ENCODE assay signal across 8 mouse cellular contexts in the genomic region with DNA sequence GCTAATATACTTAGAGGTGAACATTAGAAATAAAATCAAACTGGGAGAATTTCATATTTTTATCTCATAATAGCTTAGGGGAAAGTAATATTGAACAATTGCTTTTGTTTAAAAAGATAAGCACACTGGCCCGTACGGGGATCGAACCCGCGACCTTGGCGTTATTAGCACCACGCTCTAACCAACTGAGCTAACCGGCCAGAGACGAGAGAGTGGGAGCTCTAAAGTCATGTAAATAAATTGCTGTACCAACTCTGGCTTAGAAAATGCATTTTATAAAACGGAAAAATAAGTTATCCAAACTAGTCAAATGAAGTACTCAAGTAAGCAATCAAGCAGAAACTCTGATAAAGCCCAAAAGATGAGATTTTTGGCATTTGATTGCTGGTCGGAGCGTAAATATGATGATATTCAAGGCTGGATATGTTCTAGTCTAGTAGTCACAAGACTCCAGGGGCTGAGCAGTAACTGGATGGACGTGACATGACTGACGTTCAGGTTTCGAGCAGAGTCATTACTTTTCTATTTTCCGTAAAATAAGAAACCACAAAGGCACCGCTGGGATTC. TPM values are rescaled to one million over a fixed set of nuclear protein-coding genes. Genes with fewer than 3 reads are reported as not detected.
A peak's percentile ranks its signal among the peaks of the same experiment; 100 is the strongest.
DNase-seq lines count a peak whose midpoint lies in the region; ATAC-seq and TF ChIP-seq lines count a peak whose summit lies in the region.

No protein-coding gene starts in this region.

- peak overlapping the region; percentile 44 for H3K4me2 ChIP-seq in embryonic facial prominence, embryonic 11.5 days (ENCODE audit: low read depth, low read length)
- peak overlapping the region; percentile 92 for H3K4me2 ChIP-seq in heart, embryonic 13.5 days
- peak overlapping the region; percentile 58 for H3K4me2 ChIP-seq in kidney, postnatal 0 days (ENCODE audit: low read length)
- peak overlapping the region; percentile 97 for H3K4me2 ChIP-seq in liver, embryonic 14.5 days (ENCODE audit: low read depth)
- H3K4me2 ChIP-seq in neural tube, embryonic 13.5 days: peak overlapping the region; percentile 91

- H3K4me1 ChIP-seq in embryonic facial prominence, embryonic 11.5 days (ENCODE audit: control insufficient read depth, insufficient read depth, low read length): no peaks in the 10 kb centered on the region
- H3K4me1 ChIP-seq in heart, embryonic 13.5 days: peaks cover 49% of the 10 kb centered on the region
- H3K4me1 ChIP-seq in kidney, postnatal 0 days (replicated peaks; ENCODE audit: insufficient read depth, low read length): peaks cover 34% of the 10 kb centered on the region
- peaks cover 9 to 39% of the 10 kb centered on the region in 2 experiments for H3K4me1 ChIP-seq in liver, embryonic 14.5 days (replicated peaks; ENCODE audit: control insufficient read depth in 2 of 2, insufficient read depth in 2 of 2, low read length in 1 of 2)
- peaks cover 52% of the 10 kb centered on the region for H3K4me1 ChIP-seq in neural tube, embryonic 13.5 days (replicated peaks)

- H3K36me3 ChIP-seq in embryonic facial prominence, embryonic 11.5 days (replicated peaks; ENCODE audit: control insufficient read depth, insufficient read depth, low read depth, low read length): no peaks in the 10 kb centered on the region
- H3K36me3 ChIP-seq in heart, embryonic 13.5 days: no peaks in the 10 kb centered on the region
- no peaks in the 10 kb centered on the region for H3K36me3 ChIP-seq in kidney, postnatal 0 days (ENCODE audit: insufficient read depth, low read length)
- H3K36me3 ChIP-seq in liver, embryonic 14.5 days (replicated peaks; ENCODE audit: control insufficient read depth, insufficient read depth, low read depth): no peaks in the 10 kb centered on the region
- H3K36me3 ChIP-seq in neural tube, embryonic 13.5 days: no peaks in the 10 kb centered on the region

- no peak overlapping the region for H3K27ac ChIP-seq in embryonic facial prominence, embryonic 11.5 days (replicated peaks; ENCODE audit: low read depth, low read length)
- peak overlapping the region; percentile 87 for H3K27ac ChIP-seq in heart, embryonic 13.5 days (replicated peaks)
- H3K27ac ChIP-seq in kidney, postnatal 0 days: peak overlapping the region; percentile 63; the same call in 1 of the 2 replicates
- peak overlapping the region; percentile 40 for H3K27ac ChIP-seq in liver, embryonic 14.5 days
- H3K27ac ChIP-seq in neural tube, embryonic 13.5 days (replicated peaks): peak overlapping the region; percentile 25; the same call in 1 of the 2 replicates

- H3K4me3 ChIP-seq in embryonic facial prominence, embryonic 11.5 days (ENCODE audit: low read depth, low read length): peak overlapping the region; percentile 69
- peak overlapping the region; percentile 90 for H3K4me3 ChIP-seq in heart, embryonic 13.5 days
- peak overlapping the region; percentile 33 for H3K4me3 ChIP-seq in kidney, postnatal 0 days (replicated peaks; ENCODE audit: low read depth, low read length)
- peak overlapping the region; percentile 61 to 65 for H3K4me3 ChIP-seq in liver, embryonic 14.5 days (ENCODE audit: insufficient read depth in 1 of 2, low read depth in 2 of 2, low read length in 2 of 2)
- H3K4me3 ChIP-seq in neural tube, embryonic 13.5 days: peak overlapping the region; percentile 81

- H3K9ac ChIP-seq in embryonic facial prominence, embryonic 11.5 days (replicated peaks; ENCODE audit: low read length): no peak overlapping the region
- H3K9ac ChIP-seq in heart, embryonic 13.5 days: peak overlapping the region; percentile 71; the same call in 1 of the 2 replicates
- H3K9ac ChIP-seq in kidney, postnatal 0 days (ENCODE audit: low read depth, low read length): no peak overlapping the region
- no peak overlapping the region for H3K9ac ChIP-seq in liver, embryonic 14.5 days (replicated peaks)
- H3K9ac ChIP-seq in neural tube, embryonic 13.5 days: 0 out of 2 replicates have a peak overlapping the region, but pooled peaks have one; percentile 47

- TF ChIP-seq EP300 in liver, embryonic 14.5 days (IDR thresholded peaks at IDR 0.05; ENCODE audit: low read depth): no peak

- H3K9me3 ChIP-seq in embryonic facial prominence, embryonic 11.5 days (replicated peaks; ENCODE audit: control insufficient read depth, low read length): no peaks in the 10 kb centered on the region
- H3K9me3 ChIP-seq in heart, embryonic 13.5 days: no peaks in the 10 kb centered on the region
- no peaks in the 10 kb centered on the region for H3K9me3 ChIP-seq in kidney, postnatal 0 days (replicated peaks; ENCODE audit: low read length)
- H3K9me3 ChIP-seq in liver, embryonic 14.5 days (ENCODE audit: control insufficient read depth, low read length): no peaks in the 10 kb centered on the region
- no peaks in the 10 kb centered on the region for H3K9me3 ChIP-seq in neural tube, embryonic 13.5 days

- ATAC-seq in embryonic facial prominence, embryonic 11.5 days (replicated peaks; ENCODE audit: insufficient number of reproducible peaks, low FRiP score, low TSS enrichment, low read depth): no peak
- ATAC-seq in heart, embryonic 13.5 days (ENCODE audit: extremely low read depth, insufficient number of reproducible peaks, low FRiP score, low TSS enrichment): no peak
- no peak for ATAC-seq in kidney, postnatal 0 days (replicated peaks; ENCODE audit: low FRiP score, low read depth)
- 0 out of 2 replicates have a peak, but pooled peaks have one; percentile 17 for ATAC-seq in liver, embryonic 14.5 days (ENCODE audit: insufficient read depth)
- no peak for ATAC-seq in neural tube, embryonic 13.5 days (ENCODE audit: low read depth)

- WGBS in embryonic facial prominence, embryonic 11.5 days: under 1% methylated on average over 17 of the region's 17 CpGs
- WGBS in heart, embryonic 13.5 days: 1% methylated on average over 17 of the region's 17 CpGs
- WGBS in kidney, postnatal 0 days: under 1% methylated on average over 17 of the region's 17 CpGs
- WGBS in liver, embryonic 14.5 days (ENCODE audit: insufficient replicate concordance): under 1% methylated on average over 17 of the region's 17 CpGs
- 2% methylated on average over 17 of the region's 17 CpGs for WGBS in neural tube, embryonic 13.5 days

- DNase-seq in 3T3-L1 (ENCODE audit: low read depth, low spot score): peak; percentile 81
- peak; percentile 83 to 87 for DNase-seq in adrenal gland, adult 18-20 months (ENCODE audit: low spot score in 2 of 2)
- peak; percentile 83 for DNase-seq in embryonic facial prominence, embryonic 11.5 days (ENCODE audit: low spot score)
- peak; percentile 77 for DNase-seq in kidney, postnatal 0 days (ENCODE audit: low spot score)
- peak in 2 of 3 experiments; percentile 62 to 67 for DNase-seq in liver, embryonic 14.5 days (ENCODE audit: low read depth in 3 of 3, low spot score in 3 of 3)
- DNase-seq in thymus, postnatal 10 days (ENCODE audit: low spot score in 2 of 2): peak; percentile 58 to 67

- no peaks in the 10 kb centered on the region for H3K27me3 ChIP-seq in embryonic facial prominence, embryonic 11.5 days (ENCODE audit: control insufficient read depth, insufficient read depth, low read length)
- H3K27me3 ChIP-seq in heart, embryonic 13.5 days (replicated peaks): no peaks in the 10 kb centered on the region
- H3K27me3 ChIP-seq in kidney, postnatal 0 days (ENCODE audit: insufficient read depth, low read length): no peaks in the 10 kb centered on the region
- H3K27me3 ChIP-seq in liver, embryonic 14.5 days (ENCODE audit: control insufficient read depth, insufficient read depth, low read length): no peaks in the 10 kb centered on the region
- H3K27me3 ChIP-seq in neural tube, embryonic 13.5 days: peaks cover 4% of the 10 kb centered on the region; the same call in 1 of the 2 replicates

- no peak for TF ChIP-seq CTCF in kidney, postnatal 0 days (IDR thresholded peaks at IDR 0.05; ENCODE audit: low read depth)
- TF ChIP-seq CTCF in liver, embryonic 14.5 days (IDR thresholded peaks at IDR 0.05; ENCODE audit: low read depth): no peak

RNA-seq across cellular contexts. Expression of gene Borcs6, which starts 2.8 kb away (rescaled TPM):
- total RNA-seq in adrenal gland, adult 18-20 months (2021): 10 to 100 TPM; 23.7 to 23.9 TPM
- 6.4 and 7.7 TPM in 2 replicates for polyA plus RNA-seq in embryonic facial prominence, embryonic 11.5 days (2014; fragmentation: Nextera tagmentation; extraction: Ambion mirVana)
- 9.7 and 10.3 TPM in 2 replicates for polyA plus RNA-seq in heart, embryonic 13.5 days (2015; fragmentation: Nextera tagmentation; extraction: Ambion mirVana)
- polyA plus RNA-seq in kidney, postnatal 0 days (2015; fragmentation: Nextera tagmentation; extraction: Ambion mirVana): 11.9 and 13.3 TPM in 2 replicates
- 3.0 and 3.4 TPM in 2 replicates for polyA plus RNA-seq in liver, embryonic 14.5 days (2012; rRNA removed)
- 2.2 and 3.0 TPM in 2 replicates for polyA plus RNA-seq in liver, embryonic 14.5 days (2014; fragmentation: Nextera tagmentation; extraction: Ambion mirVana)
- polyA plus RNA-seq in neural tube, embryonic 13.5 days (2015; fragmentation: Nextera tagmentation; extraction: Ambion mirVana): 14.7 and 16.8 TPM in 2 replicates

RNA-seq across cellular contexts. Expression of gene Tmem107, which starts 8.3 kb away (rescaled TPM):
- total RNA-seq in adrenal gland, adult 18-20 months (2021): 10 to 100 TPM in 1 of 2 experiments, 1 to 10 TPM in 1; 8.1 to 11.9 TPM
- 40.4 and 43.1 TPM in 2 replicates for polyA plus RNA-seq in embryonic facial prominence, embryonic 11.5 days (2014; fragmentation: Nextera tagmentation; extraction: Ambion mirVana)
- polyA plus RNA-seq in heart, embryonic 13.5 days (2015; fragmentation: Nextera tagmentation; extraction: Ambion mirVana): 28.4 and 31.3 TPM in 2 replicates
- 60.8 and 61.3 TPM in 2 replicates for polyA plus RNA-seq in kidney, postnatal 0 days (2015; fragmentation: Nextera tagmentation; extraction: Ambion mirVana)
- 12.0 and 18.0 TPM in 2 replicates for polyA plus RNA-seq in liver, embryonic 14.5 days (2012; rRNA removed)
- 21.9 and 29.3 TPM in 2 replicates for polyA plus RNA-seq in liver, embryonic 14.5 days (2014; fragmentation: Nextera tagmentation; extraction: Ambion mirVana)
- 28.4 and 29.2 TPM in 2 replicates for polyA plus RNA-seq in neural tube, embryonic 13.5 days (2015; fragmentation: Nextera tagmentation; extraction: Ambion mirVana)

RNA-seq across cellular contexts. Expression of gene Aurkb, which starts 16.8 kb away (rescaled TPM):
- total RNA-seq in adrenal gland, adult 18-20 months (2021): 1 to 10 TPM; 1.4 to 1.9 TPM
- polyA plus RNA-seq in embryonic facial prominence, embryonic 11.5 days (2014; fragmentation: Nextera tagmentation; extraction: Ambion mirVana): 162 and 175 TPM in 2 replicates
- polyA plus RNA-seq in heart, embryonic 13.5 days (2015; fragmentation: Nextera tagmentation; extraction: Ambion mirVana): 78.4 and 83.0 TPM in 2 replicates
- 49.3 and 61.1 TPM in 2 replicates for polyA plus RNA-seq in kidney, postnatal 0 days (2015; fragmentation: Nextera tagmentation; extraction: Ambion mirVana)
- 65.6 and 78.6 TPM in 2 replicates for polyA plus RNA-seq in liver, embryonic 14.5 days (2012; rRNA removed)
- 90.8 and 94.3 TPM in 2 replicates for polyA plus RNA-seq in liver, embryonic 14.5 days (2014; fragmentation: Nextera tagmentation; extraction: Ambion mirVana)
- polyA plus RNA-seq in neural tube, embryonic 13.5 days (2015; fragmentation: Nextera tagmentation; extraction: Ambion mirVana): 22.7 and 33.0 TPM in 2 replicates

RNA-seq across cellular contexts. Expression of gene Vamp2, which starts 26.0 kb away (rescaled TPM):
- 100 to 1,000 TPM; 106 to 137 TPM for total RNA-seq in adrenal gland, adult 18-20 months (2021)
- 48.8 and 61.9 TPM in 2 replicates for polyA plus RNA-seq in embryonic facial prominence, embryonic 11.5 days (2014; fragmentation: Nextera tagmentation; extraction: Ambion mirVana)
- 79.5 and 82.1 TPM in 2 replicates for polyA plus RNA-seq in heart, embryonic 13.5 days (2015; fragmentation: Nextera tagmentation; extraction: Ambion mirVana)
- polyA plus RNA-seq in kidney, postnatal 0 days (2015; fragmentation: Nextera tagmentation; extraction: Ambion mirVana): 66.7 and 67.7 TPM in 2 replicates
- polyA plus RNA-seq in liver, embryonic 14.5 days (2012; rRNA removed): 23.0 and 23.1 TPM in 2 replicates
- polyA plus RNA-seq in liver, embryonic 14.5 days (2014; fragmentation: Nextera tagmentation; extraction: Ambion mirVana): 11.4 and 12.6 TPM in 2 replicates
- 268 and 282 TPM in 2 replicates for polyA plus RNA-seq in neural tube, embryonic 13.5 days (2015; fragmentation: Nextera tagmentation; extraction: Ambion mirVana)

RNA-seq across cellular contexts. Expression of gene Per1, which starts 32.7 kb away (rescaled TPM):
- total RNA-seq in adrenal gland, adult 18-20 months (2021): 10 to 100 TPM; 66.6 to 77.7 TPM
- 5.5 and 6.5 TPM in 2 replicates for polyA plus RNA-seq in embryonic facial prominence, embryonic 11.5 days (2014; fragmentation: Nextera tagmentation; extraction: Ambion mirVana)
- 8.6 and 9.0 TPM in 2 replicates for polyA plus RNA-seq in heart, embryonic 13.5 days (2015; fragmentation: Nextera tagmentation; extraction: Ambion mirVana)
- polyA plus RNA-seq in kidney, postnatal 0 days (2015; fragmentation: Nextera tagmentation; extraction: Ambion mirVana): 7.4 and 9.9 TPM in 2 replicates
- polyA plus RNA-seq in liver, embryonic 14.5 days (2012; rRNA removed): 1.8 and 1.9 TPM in 2 replicates
- polyA plus RNA-seq in liver, embryonic 14.5 days (2014; fragmentation: Nextera tagmentation; extraction: Ambion mirVana): 3.0 and 4.2 TPM in 2 replicates
- polyA plus RNA-seq in neural tube, embryonic 13.5 days (2015; fragmentation: Nextera tagmentation; extraction: Ambion mirVana): 8.0 and 8.4 TPM in 2 replicates

Comparison
In these comparisons a context has a peak if more than half of its experiments do, and no peak if none do; other contexts are left out.
1. H3K4me2 ChIP-seq: peak in every context shown above with its lines; median percentile 97 in liver, embryonic 14.5 days; 92 in heart, embryonic 13.5 days; 91 in neural tube, embryonic 13.5 days; 58 in kidney, postnatal 0 days; 44 in embryonic facial prominence, embryonic 11.5 days.
2. H3K4me3 ChIP-seq: peak in every context shown above with its lines; median percentile 90 in heart, embryonic 13.5 days; 81 in neural tube, embryonic 13.5 days; 69 in embryonic facial prominence, embryonic 11.5 days; 63 in liver, embryonic 14.5 days; 33 in kidney, postnatal 0 days.
3. H3K9ac ChIP-seq: peak in heart, embryonic 13.5 days (single experiment) and neural tube, embryonic 13.5 days (single experiment); none in embryonic facial prominence, embryonic 11.5 days (single experiment), kidney, postnatal 0 days (single experiment) and liver, embryonic 14.5 days (single experiment).
4. Peak in every context shown above with its lines, with median percentiles within 50 percentile points of each other: DNase-seq.